18 mouse cellular contexts compared by ENCODE assay signal in the genomic region with DNA sequence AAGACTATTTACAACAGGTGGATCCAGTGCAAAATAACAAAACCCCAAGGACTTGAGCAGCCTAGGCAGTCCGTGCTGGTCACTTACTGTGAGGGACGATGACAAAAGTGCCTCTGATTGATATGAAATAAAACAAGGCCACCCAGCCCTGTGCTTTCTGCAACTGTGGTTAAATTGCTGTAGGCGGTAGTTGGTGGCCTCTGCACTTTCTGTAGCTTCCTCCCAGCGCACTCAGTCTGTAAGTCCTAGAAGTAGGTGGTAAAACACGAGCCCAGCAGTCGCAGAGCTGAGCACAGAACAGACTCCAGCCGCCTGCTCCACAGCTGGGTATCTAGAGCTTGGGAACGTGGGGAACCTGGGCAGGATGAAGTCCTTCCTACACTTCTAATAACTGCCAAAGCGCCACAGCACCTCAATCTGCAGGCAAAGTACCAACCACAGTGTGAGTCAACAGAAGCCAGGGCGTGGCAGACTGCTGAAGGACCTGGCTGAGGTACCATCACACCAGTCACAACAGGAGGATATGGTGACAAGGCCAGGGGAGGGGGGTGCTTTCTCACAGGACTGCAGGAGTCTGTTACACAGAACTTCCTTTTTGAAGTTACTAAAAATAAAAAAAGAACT. TPM values are rescaled to one million over a fixed set of nuclear protein-coding genes. Genes with fewer than 3 reads are reported as not detected.
DNase-seq lines count a peak whose midpoint lies in the region; ATAC-seq and TF ChIP-seq lines count a peak whose summit lies in the region.
"Had no signal": no experiment of that assay in that cellular context is flagged by ENCODE, and none has a peak within 500 bp of the region (broad histone marks: within the 10 kb centered on the region; RNA-seq: fewer than 3 reads in every experiment).

No protein-coding gene starts in this region.

- ATAC-seq in hematopoietic stem cell, adult 5-6 weeks (replicated peaks in 1 of 2; ENCODE audit: insufficient read depth in 1 of 2, low FRiP score in 2 of 2, low TSS enrichment in 1 of 2, low read depth in 1 of 2, poor library complexity in 2 of 2, severe bottlenecking in 2 of 2), result peak; percentile 69 to 74
- peak; percentile 79 for ATAC-seq in megakaryocyte, adult 5-6 weeks (ENCODE audit: poor library complexity, severe bottlenecking)

- H3K27ac ChIP-seq in cerebellum, adult 2 months (ENCODE audit: insufficient read depth, low read length), result no peak overlapping the region
- H3K27ac ChIP-seq in embryonic facial prominence, embryonic 10.5 days (replicated peaks), result no peak overlapping the region
- H3K27ac ChIP-seq: embryonic facial prominence, embryonic 13.5 days; heart, embryonic 15.5 days; hindbrain, embryonic 12.5 days; left cerebral cortex, adult 2 months; neural tube, embryonic 12.5 days had no signal

- peak; percentile 21 for DNase-seq in adrenal gland, postnatal 14 days
- no peak for DNase-seq in adrenal gland, adult 18-20 months (ENCODE audit: low spot score in 2 of 2)
- peak; percentile 45 for DNase-seq in CD4-positive, CD25-positive, alpha-beta regulatory T cell, adult 2 months (ENCODE audit: low read depth, low spot score)
- no peak for DNase-seq in gastrocnemius, postnatal 4 days (ENCODE audit: low spot score in 2 of 2)
- no peak for DNase-seq in cerebellum, adult 2 months
- no peak for DNase-seq in embryonic facial prominence, embryonic 10.5 days (ENCODE audit: low spot score)
- DNase-seq: cerebellum, adult 11 months; heart, adult 18-20 months; kidney, adult 8-10 months; midbrain, embryonic 14.5 days; right cerebral cortex, postnatal 25 days had no signal

- H3K4me3 ChIP-seq in cerebellum, adult 2 months (replicated peaks; ENCODE audit: insufficient read depth, low read depth, low read length), result no peak overlapping the region
- H3K4me3 ChIP-seq in embryonic facial prominence, embryonic 10.5 days, result no peak overlapping the region
- H3K4me3 ChIP-seq: embryonic facial prominence, embryonic 13.5 days; heart, embryonic 15.5 days; hindbrain, embryonic 12.5 days; left cerebral cortex, adult 2 months; neural tube, embryonic 12.5 days had no signal

- 90% methylated on average over 10 of the region's 10 CpGs for WGBS in cerebellum, adult 2 months
- 89% methylated on average over 10 of the region's 10 CpGs for WGBS in embryonic facial prominence, embryonic 10.5 days

- TF ChIP-seq CTCF in cerebellum, adult 2 months (IDR thresholded peaks at IDR 0.05; ENCODE audit: borderline replicate concordance, insufficient read depth, low read depth, low read length), result no peak

- H3K9me3 ChIP-seq in embryonic facial prominence, embryonic 10.5 days, result no peaks in the 10 kb centered on the region
- H3K9me3 ChIP-seq: embryonic facial prominence, embryonic 13.5 days; heart, embryonic 15.5 days; hindbrain, embryonic 12.5 days; neural tube, embryonic 12.5 days had no signal

- no peak for TF ChIP-seq POLR2A in cerebellum, adult 2 months (IDR thresholded peaks at IDR 0.05; ENCODE audit: borderline replicate concordance, insufficient read depth, low read length)

- peaks cover 73% of the 10 kb centered on the region for H3K36me3 ChIP-seq in embryonic facial prominence, embryonic 10.5 days (replicated peaks)

- no peaks in the 10 kb centered on the region for H3K4me1 ChIP-seq in cerebellum, adult 2 months (ENCODE audit: control insufficient read depth, insufficient read depth, low read length)
- no peaks in the 10 kb centered on the region for H3K4me1 ChIP-seq in embryonic facial prominence, embryonic 10.5 days
- H3K4me1 ChIP-seq: embryonic facial prominence, embryonic 13.5 days; heart, embryonic 15.5 days; hindbrain, embryonic 12.5 days; neural tube, embryonic 12.5 days had no signal

- H3K27me3 ChIP-seq in cerebellum, adult 2 months (ENCODE audit: control insufficient read depth, insufficient read depth, low read length), result no peaks in the 10 kb centered on the region
- H3K27me3 ChIP-seq in embryonic facial prominence, embryonic 10.5 days (replicated peaks; ENCODE audit: low read depth, poor library complexity, severe bottlenecking), result no peaks in the 10 kb centered on the region
- H3K27me3 ChIP-seq: embryonic facial prominence, embryonic 13.5 days; heart, embryonic 15.5 days; hindbrain, embryonic 12.5 days; neural tube, embryonic 12.5 days had no signal

RNA-seq across cellular contexts. Expression of a gene that starts 29.0 kb away (rescaled TPM):
- 12.3 and 14.0 TPM in 2 replicates for total RNA-seq in adrenal gland, postnatal 14 days (2021)
- total RNA-seq in adrenal gland, adult 18-20 months (2021), result 10 to 100 TPM; 13.6 to 16.0 TPM
- total RNA-seq in hematopoietic stem cell, adult 5-6 weeks (2017), result 10.3 and 27.1 TPM in 2 replicates
- 3.7 and 4.5 TPM in 2 replicates for total RNA-seq in megakaryocyte, adult 5-6 weeks (2015)
- total RNA-seq in megakaryocyte, adult 5-6 weeks (2017), result 4.2 and 6.4 TPM in 2 replicates
- 10 to 100 TPM in 1 of 2 experiments, 1 to 10 TPM in 1; 8.9 to 11.0 TPM for total RNA-seq in gastrocnemius, postnatal 4 days (2021)
- 16.0 and 16.3 TPM in 2 replicates for polyA plus RNA-seq in cerebellum, adult 2 months (2012; rRNA removed)
- polyA plus RNA-seq in embryonic facial prominence, embryonic 10.5 days (2016; fragmentation: Nextera tagmentation; extraction: Ambion mirVana), result 18.5 and 19.4 TPM in 2 replicates

Comparison
In these comparisons a context has a peak if more than half of its experiments do, and no peak if none do; other contexts are left out.
1. DNase-seq: peak in adrenal gland, postnatal 14 days (single experiment) and CD4-positive, CD25-positive, alpha-beta regulatory T cell, adult 2 months (single experiment); none in adrenal gland, adult 18-20 months (0 of 2), gastrocnemius, postnatal 4 days (0 of 2), cerebellum, adult 2 months (0 of 2) and embryonic facial prominence, embryonic 10.5 days (single experiment).